Mouse (Mus musculus) cortical plate, adult 2 months (tissue): Measurements from ENCODE around the gene Gh. TPM values are rescaled to one million over a fixed set of nuclear protein-coding genes. Genes with fewer than 3 reads are reported as not detected.

Experiments used
- H3K27ac ChIP-seq: fragments of 200-500 bp; 2 replicates; pipeline ENCODE4 v1.5.1; 2012; ENCODE audit warnings: low read length, control low read depth, inconsistent platforms; ENCODE audit not compliant: insufficient read depth
- H3K4me1 ChIP-seq: fragments of 200-500 bp; 2 replicates; pipeline ENCODE4 v1.6.1; 2011; ENCODE audit warnings: low read length; ENCODE audit not compliant: control insufficient read depth, insufficient read depth
- H3K4me3 ChIP-seq: fragments of 200-500 bp; 2 replicates; pipeline ENCODE4 v1.5.1; 2011; ENCODE audit warnings: mild to moderate bottlenecking, low read length, control low read depth; ENCODE audit not compliant: insufficient read depth
- CTCF ChIP-seq: fragments of 200-500 bp; IDR thresholded peaks from 2 replicates; pipeline ENCODE4 v1.5.1; 2011; ENCODE audit warnings: mild to moderate bottlenecking, control low read depth, low read length; ENCODE audit not compliant: insufficient read depth; ENCODE audit errors: extremely low read depth
- POLR2A ChIP-seq: fragments of 200-500 bp; IDR thresholded peaks from 2 replicates; pipeline ENCODE4 v1.6.1; 2011; ENCODE audit warnings: mild to moderate bottlenecking, low read length, control low read depth; ENCODE audit not compliant: insufficient read depth; ENCODE audit errors: extremely low read depth
- polyA plus RNA-seq: library from polyadenylated mRNA; depleted of rRNA; stranded (reverse); fragments of >200 nt; gene quantifications from 2 replicates; pipeline ENCODE4 v1.2.3, GENCODE M21; 2012; rRNA removed

Gene Gh
- polyA plus RNA-seq, 1 experiment, result not detected

DNA sequence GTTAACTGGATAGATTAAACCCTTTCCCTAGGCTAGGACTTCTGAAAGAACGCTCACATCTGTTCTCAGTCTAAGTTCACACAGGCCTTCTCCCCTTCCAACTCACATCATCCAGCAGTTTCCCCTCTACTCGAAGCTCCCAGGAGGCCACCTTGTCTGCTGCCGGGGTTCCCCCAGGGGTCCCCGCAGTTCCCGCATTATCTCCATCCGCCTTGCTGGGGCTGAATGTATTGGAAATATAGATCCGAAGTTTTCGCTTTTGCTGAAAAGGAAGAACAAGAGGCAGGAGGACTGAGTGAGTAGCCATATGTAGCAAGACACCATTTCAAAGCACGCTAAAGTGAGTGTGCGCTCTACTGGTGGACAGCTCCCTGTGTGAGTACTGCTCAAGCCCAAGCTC is 35.2 kb downstream of the Gh start:
- Histone ChIP-seq H3K4me3 (no peak overlapping the region), H3K27ac (no peak overlapping the region), H3K4me1 (peaks cover 2% of the 10 kb centered on the region)
- TF ChIP-seq POLR2A (no peak), CTCF (no peak)

DNA sequence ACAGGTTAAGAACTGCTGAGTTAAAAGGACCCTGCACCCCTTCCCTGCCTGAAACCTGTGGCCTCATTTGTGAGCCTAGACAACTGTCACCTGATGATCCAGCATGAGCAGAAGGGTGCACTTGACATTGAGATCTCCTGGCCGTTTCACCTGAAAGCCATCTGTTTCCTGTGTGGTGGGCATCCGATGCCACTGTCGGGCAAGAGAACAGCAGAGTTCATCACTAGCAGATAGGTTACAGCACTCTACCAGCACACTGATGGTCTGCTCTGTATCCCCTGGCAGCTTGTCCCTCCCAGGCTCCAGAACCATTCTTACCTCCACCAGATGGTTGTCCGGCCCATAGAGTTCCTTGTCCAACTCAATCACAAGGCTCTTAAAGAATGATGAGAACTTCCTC is 36.1 kb downstream of the Gh start:
- TF ChIP-seq CTCF (no peak), POLR2A (no peak)
- H3K27ac ChIP-seq, result no peak overlapping the region
- H3K4me1 ChIP-seq, result peaks cover 3% of the 10 kb centered on the region
- no peak overlapping the region for H3K4me3 ChIP-seq

DNA sequence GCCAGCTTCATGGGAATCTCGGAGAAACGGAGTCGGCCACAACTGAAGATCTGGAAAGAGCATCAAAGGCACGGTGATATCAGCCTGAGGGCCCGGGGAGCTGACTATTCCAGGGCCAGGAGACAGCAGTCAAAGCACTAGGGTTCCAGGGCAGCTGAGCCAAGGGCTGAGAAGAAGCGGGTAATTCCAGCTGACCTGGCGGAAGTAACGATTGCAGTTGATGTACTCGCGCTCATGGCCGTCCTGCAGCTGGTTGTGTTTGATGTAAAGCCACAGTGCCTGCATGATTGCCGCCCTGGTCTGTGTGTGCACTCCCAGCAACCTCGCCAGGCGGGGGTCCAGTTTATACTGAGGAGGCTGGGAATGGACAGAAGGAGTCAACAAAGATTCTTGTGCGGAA is 36.7 kb downstream of the Gh start:
- Histone ChIP-seq H3K4me1 (peaks cover 3% of the 10 kb centered on the region), H3K4me3 (no peak overlapping the region), H3K27ac (no peak overlapping the region)
- TF ChIP-seq POLR2A, result no peak
- TF ChIP-seq CTCF, result no peak

DNA sequence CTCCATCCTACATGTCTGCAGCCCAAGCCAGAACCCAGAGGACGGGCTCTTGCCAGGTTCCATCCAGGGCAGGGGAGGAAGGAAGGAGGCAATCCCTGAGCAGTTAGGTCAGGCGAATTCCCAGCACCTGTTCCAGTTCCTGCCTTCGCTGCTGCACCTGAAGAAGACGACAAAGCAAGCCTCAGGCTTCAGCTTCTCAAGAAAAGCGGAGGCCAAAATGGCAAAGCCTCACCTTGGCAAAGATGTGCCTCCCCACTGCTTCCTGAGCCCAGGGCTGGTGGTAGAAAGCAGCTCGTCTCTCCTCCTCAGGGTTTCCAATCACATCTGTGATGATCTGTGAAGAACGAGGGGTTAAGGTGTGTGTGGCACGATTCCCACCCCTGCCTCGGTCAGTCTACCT is 37.7 kb downstream of the Gh start:
- H3K4me1 ChIP-seq, result peaks cover 3% of the 10 kb centered on the region
- H3K27ac ChIP-seq, result no peak overlapping the region
- no peak overlapping the region for H3K4me3 ChIP-seq
- no peak for TF ChIP-seq POLR2A
- no peak for TF ChIP-seq CTCF

DNA sequence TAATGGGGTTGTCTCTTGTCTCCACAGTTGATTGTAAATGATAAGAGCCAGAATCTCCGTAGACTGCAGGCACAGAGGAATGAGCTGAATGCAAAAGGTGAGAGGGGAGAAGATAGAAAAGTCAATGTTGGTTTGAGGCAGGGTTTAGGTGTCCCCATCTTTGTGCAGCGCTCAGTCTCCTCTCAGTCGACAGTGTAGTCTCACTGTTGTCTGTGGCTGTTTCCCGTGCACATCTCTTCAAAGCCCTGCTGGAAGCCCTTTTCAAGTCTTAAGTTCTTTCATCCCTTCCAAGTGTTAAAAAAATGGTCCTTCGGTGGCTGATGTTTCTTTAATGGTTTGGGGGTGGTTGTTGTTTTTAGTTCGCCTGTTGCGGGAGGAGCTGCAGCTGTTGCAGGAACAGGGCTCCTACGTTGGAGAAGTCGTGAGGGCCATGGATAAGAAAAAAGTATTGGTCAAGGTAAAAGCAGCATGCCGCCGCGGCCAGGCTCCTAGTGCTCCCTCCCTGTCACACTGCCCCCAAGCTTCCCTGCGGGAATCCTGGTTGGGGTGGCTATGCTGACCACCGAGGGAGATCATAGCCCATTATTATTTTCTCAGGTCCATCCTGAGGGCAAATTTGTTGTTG is 40.7 kb downstream of the Gh start:
- Histone ChIP-seq H3K4me1 (peaks cover 3% of the 10 kb centered on the region; the same call in 1 of the 2 replicates), H3K27ac (no peak overlapping the region), H3K4me3 (no peak overlapping the region)
- TF ChIP-seq POLR2A (no peak), CTCF (no peak)

DNA sequence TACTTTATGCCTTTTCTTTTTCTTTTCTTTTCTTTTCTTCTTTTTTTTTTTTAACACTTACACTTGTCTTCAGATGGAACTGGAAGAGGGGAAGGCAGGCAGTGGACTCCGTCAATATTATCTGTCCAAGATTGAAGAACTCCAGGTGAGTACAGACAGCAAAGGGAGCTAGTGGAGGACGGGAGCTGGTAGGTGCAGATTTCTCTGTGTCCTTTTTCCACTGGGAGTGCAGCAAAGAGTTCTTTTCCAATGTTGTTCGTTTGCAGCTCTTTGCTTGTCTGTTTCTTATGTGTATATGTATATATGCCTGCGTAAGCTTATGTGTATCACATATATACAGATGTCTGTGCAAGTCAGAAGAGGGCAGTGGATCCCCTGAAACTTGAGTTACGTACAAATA is 44.9 kb downstream of the Gh start:
- TF ChIP-seq POLR2A, result no peak
- TF ChIP-seq CTCF, result no peak
- Histone ChIP-seq H3K4me1 (peaks cover 5% of the 10 kb centered on the region; the same call in 1 of the 2 replicates), H3K27ac (no peak overlapping the region), H3K4me3 (peak overlapping the region; percentile 91)

DNA sequence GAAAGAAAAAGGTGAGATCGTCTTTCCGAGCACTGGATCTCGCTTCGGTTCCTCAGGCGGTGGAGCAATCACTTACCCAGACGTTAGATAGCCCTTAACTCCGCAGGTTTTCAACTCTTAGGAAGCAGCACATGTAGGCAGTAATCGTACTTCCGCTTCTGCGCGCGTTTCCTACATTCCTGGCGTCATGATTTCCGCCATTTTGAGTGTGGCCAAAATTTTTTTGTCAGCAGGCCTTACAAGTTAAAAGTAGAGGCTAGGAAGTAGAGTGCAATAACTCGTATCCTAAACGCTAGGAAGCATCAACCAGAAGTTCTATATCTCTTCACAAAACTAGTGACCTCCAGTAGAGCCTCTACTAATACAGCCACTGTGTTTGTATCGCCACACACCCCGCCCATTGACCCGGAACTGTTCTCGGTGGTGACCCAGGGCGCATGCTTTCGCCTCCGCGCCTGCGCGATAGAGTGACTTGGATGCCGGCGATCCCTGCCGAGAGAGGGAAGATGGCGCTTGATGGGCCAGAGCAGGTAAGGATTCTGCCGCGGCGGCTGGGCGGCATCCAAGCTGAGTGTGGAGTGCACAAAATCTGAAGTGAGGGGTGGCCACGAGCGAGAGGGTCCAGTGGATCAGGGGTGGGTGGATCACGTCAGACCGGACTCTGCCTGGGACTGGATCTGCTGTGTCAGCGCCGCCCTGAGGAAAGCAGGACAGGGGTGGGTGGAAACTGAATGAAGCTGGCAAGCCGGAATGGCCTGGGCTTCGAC is 45.8 kb downstream of the Gh start, which contains the start of the genes Ftsj3 and Psmc5:
Ftsj3 (minus strand) TSS at position 395 of the 767 bp plus-strand sequence.
Psmc5 (plus strand) TSS at position 470 of the 767 bp plus-strand sequence.
- Histone ChIP-seq H3K4me1 (peaks cover 5% of the 10 kb centered on the region; the same call in 1 of the 2 replicates), H3K4me3 (peak within 1 kb of the TSS; percentile 91), H3K27ac (peak within 1 kb of the TSS; percentile 77)
- TF ChIP-seq POLR2A (peak; percentile 88), CTCF (no peak)

DNA sequence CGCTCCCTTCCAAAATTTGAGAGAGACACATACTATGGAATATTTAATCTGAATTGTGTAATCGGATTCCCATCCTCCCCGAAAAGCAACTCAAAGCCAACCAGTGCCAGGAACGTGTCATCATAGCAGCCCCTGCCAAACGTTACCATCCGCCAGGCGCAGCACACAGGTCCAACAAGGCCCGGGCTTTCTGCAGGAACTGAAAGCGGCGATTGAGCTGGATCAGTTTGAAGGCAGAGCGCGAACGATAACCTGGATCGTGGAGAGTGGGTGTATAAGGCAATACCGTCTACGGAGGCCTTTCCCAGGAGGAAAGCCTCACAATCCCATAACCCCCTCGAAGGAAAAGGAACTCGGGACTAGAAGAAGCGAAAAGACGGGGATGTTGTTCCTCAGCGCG is 46.5 kb downstream of the Gh start:
- Histone ChIP-seq H3K27ac (no peak overlapping the region), H3K4me1 (peaks cover 3% of the 10 kb centered on the region; the same call in 1 of the 2 replicates), H3K4me3 (peak overlapping the region; percentile 91)
- TF ChIP-seq CTCF (no peak), POLR2A (no peak)

DNA sequence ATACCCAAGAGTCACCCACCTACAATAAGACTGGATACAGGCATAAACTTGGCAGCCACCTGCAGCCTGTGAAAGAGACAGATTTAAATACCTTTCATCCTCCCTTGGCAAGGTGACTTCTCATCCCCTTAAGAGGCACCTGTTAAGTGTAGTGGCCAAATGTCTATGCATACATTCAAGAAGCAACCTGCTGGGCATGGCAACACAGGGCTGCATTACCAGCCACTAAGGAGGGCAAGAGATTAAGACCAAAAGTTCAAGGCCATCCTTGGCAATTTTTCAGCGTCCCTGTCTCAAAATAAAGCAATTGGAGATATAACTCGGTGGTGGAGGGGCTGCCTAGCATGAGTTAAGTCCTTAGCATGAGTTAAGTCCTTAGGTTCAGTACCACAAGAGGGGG is 46.9 kb downstream of the Gh start:
- Histone ChIP-seq H3K4me3 (peak overlapping the region; percentile 91; the same call in 1 of the 2 replicates), H3K4me1 (peaks cover 3% of the 10 kb centered on the region; the same call in 1 of the 2 replicates), H3K27ac (no peak overlapping the region)
- no peak for TF ChIP-seq CTCF
- no peak for TF ChIP-seq POLR2A

Other genes starting within 250 kb of the Gh start
- gene Taco1, start 235.8 kb downstream of the Gh start, polyA plus RNA-seq, result 11.9 and 12.4 TPM in 2 replicates
- 32.3 and 33.2 TPM in 2 replicates for gene Map3k3, start 217.3 kb downstream of the Gh start, polyA plus RNA-seq
- not detected in 2 replicates for gene Gm10840, start 141.0 kb downstream of the Gh start, polyA plus RNA-seq
- 86.0 and 102 TPM in 2 replicates for gene Limd2, start 141.0 kb downstream of the Gh start, polyA plus RNA-seq
- gene Strada, start 99.7 kb downstream of the Gh start, polyA plus RNA-seq, result 51.9 and 55.2 TPM in 2 replicates
- gene Ccdc47, start 85.5 kb downstream of the Gh start, polyA plus RNA-seq, result 68.3 and 83.3 TPM in 2 replicates
- 41.6 and 43.7 TPM in 2 replicates for gene Ddx42, start 84.9 kb downstream of the Gh start, polyA plus RNA-seq
- 23.8 and 24.6 TPM in 2 replicates for gene Ftsj3, start 45.8 kb downstream of the Gh start, polyA plus RNA-seq
- 244 and 245 TPM in 2 replicates for gene Psmc5, start 45.7 kb downstream of the Gh start, polyA plus RNA-seq
- gene Smarcd2, start 28.9 kb downstream of the Gh start, polyA plus RNA-seq, result 32.3 and 33.8 TPM in 2 replicates
- gene Tcam1, start 25.2 kb downstream of the Gh start, polyA plus RNA-seq, result 0.11 and 0.13 TPM in 2 replicates
- gene Cd79b, start 12.9 kb upstream of the Gh start, polyA plus RNA-seq, result 0.44 and 0.87 TPM in 2 replicates
- 0.02 and 0.04 TPM in 2 replicates for gene Scn4a, start 51.4 kb upstream of the Gh start, polyA plus RNA-seq
- gene Prr29, start 63.6 kb upstream of the Gh start, polyA plus RNA-seq, result 0.28 and 0.88 TPM in 2 replicates
- gene Icam2, start 86.2 kb upstream of the Gh start, polyA plus RNA-seq, result 6.8 and 9.5 TPM in 2 replicates
- 6.2 and 6.5 TPM in 2 replicates for gene Ern1, start 186.0 kb upstream of the Gh start, polyA plus RNA-seq